Mouse (Mus musculus) forebrain, embryonic 16.5 days (tissue): ENCODE measurements around the gene S1pr4. TPM values are rescaled to one million over a fixed set of nuclear protein-coding genes. Genes with fewer than 3 reads are reported as not detected.

Source experiments
- ATAC-seq: fragments of 200-750 bp; cut with Nextera tagmentation; 2 replicates; pipeline ENCODE4 v1.8.0; 2017; ENCODE audit warnings: mild to moderate bottlenecking, moderate library complexity
- H3K27ac ChIP-seq: fragments of 300-500 bp; sonication (generic); 2 replicates; pipeline ENCODE4 v1.5.1; 2014; ENCODE audit warnings: low read length, control low read depth
- H3K27me3 ChIP-seq: fragments of 300-500 bp; sonication (generic); replicated peaks from 2 replicates; pipeline ENCODE4 v1.6.1; 2014; ENCODE audit warnings: low read length; ENCODE audit not compliant: control insufficient read depth, insufficient read depth
- H3K36me3 ChIP-seq: fragments of 300-500 bp; sonication (generic); 2 replicates; pipeline ENCODE4 v1.6.1; 2014; ENCODE audit not compliant: control insufficient read depth, insufficient read depth
- H3K4me1 ChIP-seq: fragments of 300-500 bp; sonication (generic); replicated peaks from 2 replicates; pipeline ENCODE4 v1.6.1; 2014; ENCODE audit warnings: low read length; ENCODE audit not compliant: control insufficient read depth, insufficient read depth
- H3K4me2 ChIP-seq: fragments of 300-500 bp; sonication (generic); 2 replicates; pipeline ENCODE4 v1.6.1; 2014; ENCODE audit warnings: mild to moderate bottlenecking, low read length, control low read depth
- H3K4me3 ChIP-seq: fragments of 300-500 bp; sonication (generic); replicated peaks from 2 replicates; pipeline ENCODE4 v1.5.1; 2014; ENCODE audit warnings: mild to moderate bottlenecking, low read length, control low read depth
- H3K9ac ChIP-seq: fragments of 300-500 bp; sonication (generic); replicated peaks from 2 replicates; pipeline ENCODE4 v1.6.1; 2014; ENCODE audit warnings: low read depth, low read length, control low read depth
- H3K9me3 ChIP-seq: fragments of 300-500 bp; sonication (generic); 2 replicates; pipeline ENCODE4 v1.6.1; 2016; ENCODE audit warnings: low read length; ENCODE audit not compliant: control insufficient read depth
- WGBS: fragments of 180-500 bp; shearing (Covaris S2); extraction: QIAGEN DNeasy Blood & Tissue Kit; methylation state at CpG from one replicate; pipeline ENCODE4 v1.1.7; 2014; 5-methylcytosine and 5-hydroxymethylcytosine counted together
- polyA plus RNA-seq: library from polyadenylated mRNA; unstranded; fragments of >200 nt; fragmentation: Nextera tagmentation; extraction: Ambion mirVana; gene quantifications from 2 replicates; pipeline ENCODE4 v1.2.1, GENCODE M21; 2015

The S1pr4 gene
- polyA plus RNA-seq, 1 experiment from 2014 or later = 0.53 TPM

DNA sequence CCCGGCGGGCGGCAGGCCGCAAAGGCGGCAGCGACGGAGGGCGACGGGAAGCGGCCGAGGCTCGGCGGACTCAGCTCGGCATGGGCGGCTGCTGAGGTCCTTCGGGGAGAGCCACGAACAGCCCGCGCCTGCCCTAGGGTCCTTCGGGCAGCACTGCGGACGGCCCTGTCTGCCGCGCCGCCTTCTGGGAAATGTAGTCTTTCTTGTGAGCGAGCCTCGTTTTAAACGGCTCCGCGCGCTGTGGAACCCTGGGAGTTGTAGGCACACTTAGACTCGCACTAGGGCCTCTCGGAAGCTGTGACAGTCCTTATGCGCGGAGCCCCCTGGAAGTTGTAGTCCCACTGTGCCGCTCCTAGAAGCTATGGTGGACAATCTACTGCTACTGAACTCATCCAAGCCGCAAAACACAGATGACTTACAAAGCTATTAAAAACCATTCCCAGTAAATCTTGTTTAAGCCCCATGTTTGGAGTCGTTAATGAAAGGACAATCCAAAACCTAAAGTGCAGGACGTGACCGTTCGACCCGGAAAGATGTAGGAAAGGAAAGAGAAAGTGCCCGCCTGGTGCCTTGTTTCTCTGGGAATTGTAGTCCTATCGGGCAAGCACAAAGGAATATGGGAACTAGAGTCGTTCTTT, 3.5 kb downstream of the S1pr4 start, which contains the start of gene Ncln:
TSS of gene Ncln (minus strand) at position 129 of the 638 bp plus-strand sequence.
- Histone ChIP-seq H3K27me3 (no peaks in the 10 kb centered on the region), H3K36me3 (0 out of 2 replicates have a peak, but pooled peaks cover 3% of the 10 kb centered on the region), H3K4me3 (peak within 1 kb of the TSS; percentile 75), H3K9ac (peak within 1 kb of the TSS; percentile 75), H3K9me3 (no peaks in the 10 kb centered on the region), H3K4me2 (peak within 1 kb of the TSS; percentile 77), H3K27ac (peak within 1 kb of the TSS; percentile 71), H3K4me1 (peaks cover 19% of the 10 kb centered on the region)
- WGBS = under 1% methylated on average over 43 of the region's 45 CpGs
- ATAC-seq = peak; percentile 98

GRCm38 (mm10) chr10:81495616-81496263, 4.2 kb downstream of the S1pr4 start:
- H3K9me3 ChIP-seq = no peaks in the 10 kb centered on the region
- peak overlapping the region; percentile 77 for H3K4me2 ChIP-seq
- peak overlapping the region; percentile 48 for H3K27ac ChIP-seq
- no peaks in the 10 kb centered on the region for H3K27me3 ChIP-seq
- peak overlapping the region; percentile 75 for H3K4me3 ChIP-seq
- peak; percentile 39 for ATAC-seq
- H3K4me1 ChIP-seq = peaks cover 19% of the 10 kb centered on the region
- peak overlapping the region; percentile 75 for H3K9ac ChIP-seq
- peaks cover 6% of the 10 kb centered on the region; the same call in 1 of the 2 replicates for H3K36me3 ChIP-seq
- 2% methylated on average over 41 of the region's 41 CpGs for WGBS

- no peak for ATAC-seq
- Histone ChIP-seq H3K4me3 (peak overlapping the region; percentile 75), H3K4me1 (peaks cover 19% of the 10 kb centered on the region), H3K27ac (no peak overlapping the region), H3K4me2 (peak overlapping the region; percentile 77), H3K9me3 (no peaks in the 10 kb centered on the region), H3K36me3 (peaks cover 7% of the 10 kb centered on the region; the same call in 1 of the 2 replicates), H3K27me3 (no peaks in the 10 kb centered on the region), H3K9ac (peak overlapping the region; percentile 75)
- WGBS = 74% methylated on average over 6 of the region's 6 CpGs
Observed at GRCm38 (mm10) chr10:81495151-81495550, 4.8 kb downstream of the S1pr4 start.

DNA sequence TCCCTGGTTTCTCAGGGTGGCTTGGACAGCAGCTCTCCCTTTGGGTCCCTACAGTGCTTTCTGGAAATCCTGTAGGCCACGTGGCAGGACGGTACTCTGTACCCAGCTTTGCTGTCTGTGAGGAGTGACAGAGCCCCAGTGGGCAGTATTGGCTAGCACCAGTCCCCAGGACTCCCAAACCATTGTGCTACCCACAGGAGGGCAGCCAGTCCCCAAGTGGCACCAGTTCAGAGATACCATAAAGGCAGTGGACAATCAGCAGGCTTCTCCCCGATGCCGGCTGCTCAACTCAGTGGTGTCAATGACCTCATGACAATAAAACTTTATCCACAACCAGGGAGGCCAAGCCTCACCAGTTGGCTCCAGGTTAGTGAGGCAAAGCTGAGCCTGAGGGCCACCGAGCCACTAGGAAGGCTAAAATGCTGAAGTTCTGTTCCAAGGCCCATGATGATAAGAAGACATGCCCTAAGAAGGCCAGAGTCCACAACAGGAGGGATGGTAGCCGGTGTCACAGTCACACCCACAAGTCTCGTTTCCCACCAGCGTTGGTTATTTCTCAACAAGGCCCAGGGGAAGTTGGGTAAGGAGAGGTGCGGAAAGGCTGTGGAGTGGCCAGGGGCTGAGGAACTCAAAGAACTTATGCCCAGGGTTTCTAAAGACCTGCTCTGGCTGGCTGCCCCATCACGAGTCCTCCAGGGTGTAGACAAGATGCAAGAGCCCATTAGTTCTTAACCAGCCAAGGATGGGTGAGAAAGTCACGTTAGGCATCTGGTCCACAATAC, 5.5 kb downstream of the S1pr4 start:
- no peaks in the 10 kb centered on the region for H3K9me3 ChIP-seq
- no peak overlapping the region for H3K9ac ChIP-seq
- WGBS = 90% methylated on average over 11 of the region's 11 CpGs
- H3K4me2 ChIP-seq = no peak overlapping the region
- H3K36me3 ChIP-seq = peaks cover 7% of the 10 kb centered on the region; the same call in 1 of the 2 replicates
- no peak for ATAC-seq
- no peak overlapping the region for H3K27ac ChIP-seq
- H3K4me1 ChIP-seq = peaks cover 19% of the 10 kb centered on the region
- H3K27me3 ChIP-seq = no peaks in the 10 kb centered on the region
- H3K4me3 ChIP-seq = no peak overlapping the region

- no peak for ATAC-seq
- Histone ChIP-seq H3K9ac (no peak overlapping the region), H3K27me3 (no peaks in the 10 kb centered on the region), H3K27ac (no peak overlapping the region), H3K4me2 (no peak overlapping the region), H3K4me1 (peaks cover 19% of the 10 kb centered on the region), H3K9me3 (no peaks in the 10 kb centered on the region), H3K36me3 (peaks cover 9% of the 10 kb centered on the region; the same call in 1 of the 2 replicates), H3K4me3 (no peak overlapping the region)
- WGBS = 87% methylated on average over 8 of the region's 8 CpGs
Observed at GRCm38 (mm10) chr10:81493601-81494220, 6.2 kb downstream of the S1pr4 start.

DNA sequence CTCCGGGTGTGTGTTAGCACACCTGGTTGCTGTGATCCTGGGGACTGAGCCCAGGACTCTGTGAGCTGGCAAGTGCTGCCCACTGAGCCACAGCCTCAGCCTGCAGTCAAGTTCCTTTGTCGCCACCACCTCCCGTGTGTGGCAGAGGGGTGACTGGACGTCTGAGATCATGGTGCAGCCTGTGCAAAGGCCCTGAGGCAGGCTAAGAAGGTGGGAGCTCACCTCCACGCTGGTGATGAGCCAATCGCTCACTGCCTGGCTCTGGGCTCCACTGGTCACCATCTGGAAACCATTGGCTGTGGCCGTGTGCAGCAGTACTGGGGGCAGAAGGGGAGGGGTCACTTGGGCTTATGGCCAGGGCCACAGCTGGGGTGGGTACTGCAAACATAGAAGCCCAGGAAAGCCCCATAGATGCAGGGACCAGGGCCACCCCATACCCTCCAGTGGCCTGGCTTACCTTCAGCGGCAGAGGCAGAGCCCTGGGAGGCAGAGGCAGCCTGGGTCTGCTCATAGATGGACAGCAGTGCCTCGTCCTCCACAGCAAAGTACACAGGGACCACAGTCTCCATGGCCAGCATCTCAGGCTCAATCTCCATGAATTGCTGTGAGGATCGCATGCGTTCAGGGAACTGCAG, 7.2 kb downstream of the S1pr4 start:
- Histone ChIP-seq H3K9me3 (no peaks in the 10 kb centered on the region), H3K27me3 (no peaks in the 10 kb centered on the region), H3K4me1 (peaks cover 19% of the 10 kb centered on the region), H3K4me2 (no peak overlapping the region), H3K9ac (no peak overlapping the region), H3K27ac (no peak overlapping the region), H3K4me3 (no peak overlapping the region), H3K36me3 (peaks cover 16% of the 10 kb centered on the region; the same call in 1 of the 2 replicates)
- ATAC-seq = no peak
- WGBS = 90% methylated on average over 11 of the region's 11 CpGs

DNA sequence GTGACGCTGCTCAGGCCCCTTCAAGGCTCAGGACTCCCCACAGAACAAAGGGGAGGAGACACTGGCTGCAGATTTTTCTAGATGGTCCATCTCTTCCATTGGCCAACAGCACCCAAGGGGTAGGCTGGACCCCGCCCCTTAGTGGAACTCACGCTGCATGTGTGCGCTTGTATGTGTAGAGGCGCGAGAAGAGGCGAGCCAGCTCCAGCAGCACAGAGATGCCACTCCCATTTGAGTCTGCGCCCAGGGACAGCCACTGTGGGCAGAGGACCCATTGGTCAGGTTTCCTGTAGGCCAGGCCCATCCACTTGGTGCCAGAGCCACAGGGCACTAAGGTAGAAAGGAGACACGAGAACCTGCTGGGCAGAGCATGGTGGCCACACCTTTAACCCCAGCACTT, 8.9 kb downstream of the S1pr4 start:
- no peak overlapping the region for H3K9ac ChIP-seq
- peaks cover 27% of the 10 kb centered on the region for H3K36me3 ChIP-seq
- H3K9me3 ChIP-seq = no peaks in the 10 kb centered on the region
- WGBS = 94% methylated on average over 9 of the region's 9 CpGs
- ATAC-seq = no peak
- no peak overlapping the region for H3K27ac ChIP-seq
- H3K4me1 ChIP-seq = peaks cover 15% of the 10 kb centered on the region
- H3K4me3 ChIP-seq = no peak overlapping the region
- H3K4me2 ChIP-seq = no peak overlapping the region
- no peaks in the 10 kb centered on the region for H3K27me3 ChIP-seq

GRCm38 (mm10) chr10:81489941-81490340, 10.0 kb downstream of the S1pr4 start:
- Histone ChIP-seq H3K36me3 (peaks cover 27% of the 10 kb centered on the region), H3K9ac (no peak overlapping the region), H3K27ac (no peak overlapping the region), H3K4me1 (peaks cover 8% of the 10 kb centered on the region), H3K4me2 (no peak overlapping the region), H3K27me3 (no peaks in the 10 kb centered on the region), H3K9me3 (no peaks in the 10 kb centered on the region), H3K4me3 (no peak overlapping the region)
- ATAC-seq = no peak
- 87% methylated on average over 14 of the region's 14 CpGs for WGBS
